Mouse (Mus musculus) liver, embryonic 13.5 days (tissue): ENCODE results near the gene Robo1. TPM values are rescaled to one million over a fixed set of nuclear protein-coding genes. Genes with fewer than 3 reads are reported as not detected.

Experiments used
- ATAC-seq: fragments of 200-750 bp; cut with Nextera tagmentation; 2 replicates; pipeline ENCODE4 v1.8.0; 2017; ENCODE audit warnings: low read depth, mild to moderate bottlenecking, moderate number of reproducible peaks, moderate library complexity
- DNase-seq: peaks from one replicate; pipeline ENCODE4 v3.0.0; 2022
- H3K27ac ChIP-seq: fragments of 300-500 bp; sonication (generic); 2 replicates; pipeline ENCODE4 v1.5.1; 2015; ENCODE audit warnings: moderate library complexity, mild to moderate bottlenecking, inconsistent platforms
- H3K27me3 ChIP-seq: fragments of 300-500 bp; sonication (generic); 2 replicates; pipeline ENCODE4 v1.6.1; 2015; ENCODE audit warnings: mild to moderate bottlenecking, inconsistent platforms
- H3K36me3 ChIP-seq: fragments of 300-500 bp; sonication (generic); 2 replicates; pipeline ENCODE4 v1.6.1; 2015; ENCODE audit warnings: mild to moderate bottlenecking, inconsistent platforms
- H3K4me1 ChIP-seq: fragments of 300-500 bp; sonication (generic); replicated peaks from 2 replicates; pipeline ENCODE4 v1.6.1; 2015; ENCODE audit warnings: inconsistent platforms
- H3K4me2 ChIP-seq: fragments of 300-500 bp; sonication (generic); 2 replicates; pipeline ENCODE4 v1.6.1; 2015; ENCODE audit warnings: inconsistent platforms, mild to moderate bottlenecking, moderate library complexity
- H3K4me3 ChIP-seq: fragments of 300-500 bp; sonication (generic); replicated peaks from 2 replicates; pipeline ENCODE4 v1.5.1; 2015; ENCODE audit warnings: mild to moderate bottlenecking, inconsistent platforms
- H3K9ac ChIP-seq: fragments of 300-500 bp; sonication (generic); 2 replicates; pipeline ENCODE4 v1.6.1; 2015; ENCODE audit warnings: mild to moderate bottlenecking, inconsistent platforms
- H3K9me3 ChIP-seq: fragments of 300-500 bp; sonication (generic); replicated peaks from 2 replicates; pipeline ENCODE4 v1.6.1; 2016; ENCODE audit warnings: inconsistent platforms
- WGBS: fragments of 180-500 bp; shearing (Covaris S2); methylation state at CpG from one replicate; pipeline ENCODE4 v1.1.7; 2015; ENCODE audit not compliant: insufficient replicate concordance; 5-methylcytosine and 5-hydroxymethylcytosine counted together
- polyA plus RNA-seq: library from polyadenylated mRNA; unstranded; fragments of >200 nt; fragmentation: Nextera tagmentation; extraction: Ambion mirVana; gene quantifications from 2 replicates; pipeline ENCODE4 v1.2.1, GENCODE M21; 2015

Gene Robo1
- polyA plus RNA-seq, 1 experiment from 2014 or later: 3.9 TPM

DNA sequence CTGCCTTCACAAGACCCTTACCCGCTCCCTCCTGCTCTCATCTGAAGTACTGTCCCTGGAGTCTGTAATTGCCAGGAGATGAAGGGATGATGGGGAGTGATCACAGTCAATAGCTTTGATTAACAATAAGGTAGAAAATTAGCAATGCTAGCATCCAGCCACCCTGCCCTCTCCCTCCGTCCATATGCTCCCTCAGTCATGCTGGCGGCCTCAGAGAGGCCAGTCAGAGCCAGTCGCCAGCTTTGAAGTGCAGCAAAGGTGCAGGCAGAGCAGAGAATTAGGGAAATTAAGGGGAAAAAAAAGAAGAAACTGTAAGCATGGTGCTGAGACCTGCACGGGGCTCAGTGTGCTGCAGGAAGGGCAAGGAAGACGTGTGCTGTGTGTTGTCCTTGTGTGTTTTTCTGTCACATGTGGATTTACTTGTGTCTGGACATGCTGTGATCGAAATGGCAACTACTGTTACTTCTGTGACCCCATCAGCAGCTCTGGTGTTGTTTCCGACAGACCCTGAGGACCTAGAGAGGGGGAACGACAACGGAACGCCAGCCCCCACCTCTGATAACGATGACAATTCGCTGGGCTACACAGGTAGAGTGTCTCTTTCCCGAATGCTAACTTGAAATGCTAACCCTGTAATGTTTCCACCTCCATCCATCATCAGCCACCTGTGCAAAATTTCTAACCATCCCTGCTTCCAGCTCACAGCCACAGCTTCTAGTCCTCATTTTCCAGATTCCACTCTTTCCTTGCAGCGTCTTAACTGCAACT is 255.3 kb downstream of the Robo1 start:
- ATAC-seq: no peak
- Histone ChIP-seq H3K36me3 (no peaks in the 10 kb centered on the region), H3K4me3 (no peak overlapping the region), H3K4me1 (no peaks in the 10 kb centered on the region), H3K27me3 (no peaks in the 10 kb centered on the region), H3K9me3 (no peaks in the 10 kb centered on the region), H3K4me2 (no peak overlapping the region), H3K27ac (no peak overlapping the region), H3K9ac (no peak overlapping the region)
- 23% methylated on average over 15 of the region's 15 CpGs for WGBS
- DNase-seq: no peak

GRCm38 (mm10) chr16:72575171-72575570 is 267.1 kb downstream of the Robo1 start:
- ATAC-seq (no peak), DNase-seq (no peak)
- Histone ChIP-seq H3K4me1 (no peaks in the 10 kb centered on the region), H3K9me3 (no peaks in the 10 kb centered on the region), H3K36me3 (no peaks in the 10 kb centered on the region), H3K27ac (no peak overlapping the region), H3K9ac (no peak overlapping the region), H3K27me3 (no peaks in the 10 kb centered on the region), H3K4me2 (no peak overlapping the region), H3K4me3 (no peak overlapping the region)
- WGBS: 75% methylated on average over 1 of the region's 1 CpGs

- Histone ChIP-seq H3K27ac (no peak overlapping the region), H3K4me2 (no peak overlapping the region), H3K9ac (no peak overlapping the region), H3K4me3 (no peak overlapping the region), H3K4me1 (no peaks in the 10 kb centered on the region), H3K36me3 (no peaks in the 10 kb centered on the region), H3K27me3 (no peaks in the 10 kb centered on the region), H3K9me3 (no peaks in the 10 kb centered on the region)
- WGBS: 57% methylated on average over 7 of the region's 7 CpGs
- no peak for DNase-seq
- no peak for ATAC-seq
Measured at GRCm38 (mm10) chr16:72576956-72577355, 268.9 kb downstream of the Robo1 start.

GRCm38 (mm10) chr16:72584454-72585159 is 276.5 kb downstream of the Robo1 start:
- Histone ChIP-seq H3K9ac (no peak overlapping the region), H3K27me3 (no peaks in the 10 kb centered on the region), H3K9me3 (no peaks in the 10 kb centered on the region), H3K4me1 (no peaks in the 10 kb centered on the region), H3K27ac (no peak overlapping the region), H3K4me3 (no peak overlapping the region), H3K4me2 (no peak overlapping the region), H3K36me3 (no peaks in the 10 kb centered on the region)
- DNase-seq (no peak), ATAC-seq (no peak)
- WGBS: 68% methylated on average over 11 of the region's 11 CpGs

DNA sequence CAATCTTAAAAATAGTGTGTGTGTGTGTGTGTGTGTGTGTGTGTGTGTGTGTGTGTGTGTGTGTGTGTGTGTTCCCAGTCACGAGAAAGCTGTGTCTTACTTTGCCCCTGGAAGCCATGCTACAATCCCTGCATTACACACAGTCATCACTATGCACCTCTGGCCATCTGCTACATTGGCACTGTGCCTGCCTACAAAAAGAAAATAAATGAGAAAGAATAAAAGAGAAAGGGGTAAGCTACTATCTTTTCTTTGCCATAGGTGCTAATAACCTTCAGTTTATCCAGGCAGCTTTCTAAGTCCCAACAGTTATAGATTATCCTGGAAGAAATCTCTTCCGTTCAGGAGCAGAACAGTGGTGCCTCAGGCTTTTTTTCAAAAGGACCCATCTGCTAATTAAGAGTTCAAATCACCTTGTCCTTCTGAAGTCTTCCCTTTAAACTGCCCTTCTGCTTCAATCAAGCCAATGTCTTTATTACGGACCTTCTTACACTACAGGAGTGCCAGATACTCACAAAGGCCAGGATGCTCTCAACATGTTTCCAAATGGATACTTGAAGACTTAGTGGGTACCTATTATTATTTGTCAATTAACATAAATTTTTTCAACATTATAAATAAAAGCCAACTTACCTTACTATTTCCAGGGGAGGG is 277.2 kb downstream of the Robo1 start:
- no peak overlapping the region for H3K27ac ChIP-seq
- no peaks in the 10 kb centered on the region for H3K4me1 ChIP-seq
- H3K9ac ChIP-seq: no peak overlapping the region
- H3K27me3 ChIP-seq: no peaks in the 10 kb centered on the region
- H3K36me3 ChIP-seq: no peaks in the 10 kb centered on the region
- no peak overlapping the region for H3K4me3 ChIP-seq
- DNase-seq (no peak), ATAC-seq (no peak)
- H3K4me2 ChIP-seq: no peak overlapping the region
- 58% methylated on average over 3 of the region's 3 CpGs for WGBS
- no peaks in the 10 kb centered on the region for H3K9me3 ChIP-seq

GRCm38 (mm10) chr16:72587376-72588072 is 279.4 kb downstream of the Robo1 start:
- no peaks in the 10 kb centered on the region for H3K4me1 ChIP-seq
- no peaks in the 10 kb centered on the region for H3K27me3 ChIP-seq
- H3K9ac ChIP-seq: no peak overlapping the region
- no peak overlapping the region for H3K27ac ChIP-seq
- H3K36me3 ChIP-seq: no peaks in the 10 kb centered on the region
- no peak for ATAC-seq
- no peak overlapping the region for H3K4me2 ChIP-seq
- no peak for DNase-seq
- no peaks in the 10 kb centered on the region for H3K9me3 ChIP-seq
- no peak overlapping the region for H3K4me3 ChIP-seq
- 52% methylated on average over 3 of the region's 3 CpGs for WGBS

DNA sequence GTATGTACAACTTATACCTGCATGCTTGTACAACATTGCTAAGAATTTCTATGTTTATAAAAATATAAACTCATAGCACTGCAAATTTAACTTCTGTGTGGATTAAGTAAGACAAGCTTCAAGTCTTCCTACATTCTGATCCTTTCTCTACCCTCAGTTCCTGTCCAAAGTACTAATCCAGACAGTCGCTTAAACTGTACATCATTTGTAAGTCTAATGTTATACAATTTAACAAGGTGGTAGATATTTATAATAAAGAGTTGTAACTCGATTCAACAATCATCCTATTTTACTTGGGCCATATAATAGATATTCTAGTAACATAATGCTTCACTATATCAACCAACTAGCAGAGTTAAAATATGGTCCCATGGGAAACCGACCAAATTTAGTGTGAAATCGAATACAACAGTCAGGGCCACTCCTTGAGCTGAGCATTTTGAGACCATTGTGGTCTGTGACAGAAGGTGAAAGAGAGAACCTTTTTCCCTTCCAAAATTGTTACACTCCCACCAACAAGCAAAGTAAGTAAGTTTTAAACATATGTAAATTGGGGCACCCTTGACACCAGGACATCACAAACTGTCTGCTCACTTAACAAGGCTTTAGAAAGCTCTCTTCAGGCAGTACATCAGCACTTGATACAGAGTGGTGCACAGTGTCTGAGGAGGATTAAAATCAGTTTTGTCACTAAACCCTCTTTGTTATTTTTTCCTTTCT is 295.5 kb downstream of the Robo1 start:
- Histone ChIP-seq H3K4me3 (no peak overlapping the region), H3K27me3 (no peaks in the 10 kb centered on the region), H3K9me3 (no peaks in the 10 kb centered on the region), H3K36me3 (no peaks in the 10 kb centered on the region), H3K9ac (no peak overlapping the region), H3K27ac (no peak overlapping the region), H3K4me2 (no peak overlapping the region), H3K4me1 (no peaks in the 10 kb centered on the region)
- WGBS: 58% methylated on average over 4 of the region's 4 CpGs
- DNase-seq (no peak), ATAC-seq (no peak)

DNA sequence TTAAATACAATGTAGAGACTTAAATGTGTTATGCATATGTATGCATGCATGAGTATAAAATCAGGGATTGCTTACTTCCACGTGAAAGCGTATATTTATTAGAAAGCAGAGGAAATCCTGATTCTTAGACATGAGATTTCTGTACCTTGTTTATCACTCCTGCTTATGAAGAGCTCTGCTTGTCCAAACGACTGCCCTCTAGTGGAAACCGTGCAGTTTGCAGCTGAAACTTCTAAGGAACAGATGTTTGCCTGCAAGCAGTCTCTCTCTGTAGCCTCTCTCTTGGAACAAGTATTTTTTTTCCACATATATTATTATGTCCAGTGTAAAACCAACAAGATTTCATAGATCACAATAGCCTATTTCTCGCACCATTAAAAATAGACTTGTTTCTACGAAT is 297.0 kb downstream of the Robo1 start:
- ATAC-seq: no peak
- WGBS: 18% methylated on average over 6 of the region's 6 CpGs
- no peak overlapping the region for H3K4me3 ChIP-seq
- no peak for DNase-seq
- H3K36me3 ChIP-seq: no peaks in the 10 kb centered on the region
- no peaks in the 10 kb centered on the region for H3K27me3 ChIP-seq
- H3K4me1 ChIP-seq: no peaks in the 10 kb centered on the region
- H3K4me2 ChIP-seq: no peak overlapping the region
- no peak overlapping the region for H3K9ac ChIP-seq
- no peak overlapping the region for H3K27ac ChIP-seq
- no peaks in the 10 kb centered on the region for H3K9me3 ChIP-seq

DNA sequence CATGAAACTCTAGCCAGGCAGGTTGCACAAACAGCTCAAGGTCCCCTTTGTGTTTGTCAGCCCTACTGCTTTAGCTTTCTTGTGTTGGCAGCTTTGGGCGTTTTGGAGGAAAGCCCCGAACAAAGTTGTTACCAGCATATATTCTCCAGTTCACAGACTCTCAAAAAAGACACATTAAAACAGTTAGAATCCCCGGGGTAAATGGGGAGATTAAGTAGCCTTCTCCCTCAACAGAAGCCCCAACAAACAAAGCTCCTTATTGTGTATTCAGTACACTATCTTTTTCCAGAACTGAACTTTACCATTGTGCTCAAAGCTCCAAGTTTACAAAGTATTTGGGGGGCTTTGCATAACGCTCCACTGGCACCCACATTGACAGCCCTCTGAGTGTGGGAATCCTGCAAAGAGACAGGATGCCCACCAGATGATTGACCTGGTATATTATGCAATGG is 302.6 kb downstream of the Robo1 start:
- Histone ChIP-seq H3K27me3 (no peaks in the 10 kb centered on the region), H3K4me1 (no peaks in the 10 kb centered on the region), H3K9ac (no peak overlapping the region), H3K4me2 (no peak overlapping the region), H3K9me3 (no peaks in the 10 kb centered on the region), H3K4me3 (no peak overlapping the region), H3K27ac (no peak overlapping the region), H3K36me3 (no peaks in the 10 kb centered on the region)
- ATAC-seq (no peak), DNase-seq (no peak)
- WGBS: 47% methylated on average over 4 of the region's 4 CpGs

- Histone ChIP-seq H3K9me3 (no peaks in the 10 kb centered on the region), H3K27me3 (no peaks in the 10 kb centered on the region), H3K36me3 (no peaks in the 10 kb centered on the region), H3K4me1 (no peaks in the 10 kb centered on the region), H3K4me2 (no peak overlapping the region), H3K9ac (no peak overlapping the region), H3K4me3 (no peak overlapping the region), H3K27ac (no peak overlapping the region)
- DNase-seq (no peak), ATAC-seq (no peak)
- 22% methylated on average over 1 of the region's 1 CpGs for WGBS
Measured at GRCm38 (mm10) chr16:72614898-72615297, 306.8 kb downstream of the Robo1 start.

- DNase-seq: no peak
- no peak for ATAC-seq
- Histone ChIP-seq H3K9me3 (no peaks in the 10 kb centered on the region), H3K4me1 (no peaks in the 10 kb centered on the region), H3K36me3 (no peaks in the 10 kb centered on the region), H3K4me2 (no peak overlapping the region), H3K27ac (no peak overlapping the region), H3K27me3 (no peaks in the 10 kb centered on the region), H3K9ac (no peak overlapping the region), H3K4me3 (no peak overlapping the region)
- WGBS: 38% methylated on average over 2 of the region's 2 CpGs
Measured at GRCm38 (mm10) chr16:72615360-72615759, 307.3 kb downstream of the Robo1 start.
